Mouse (Mus musculus): ENCODE measurements around the gene Ascl5. TPM values are rescaled to one million over a fixed set of nuclear protein-coding genes. Genes with fewer than 3 reads are reported as not detected.

The Ascl5 gene
- polyA plus RNA-seq (2012; rRNA removed): not detected in 2 replicates

DNA sequence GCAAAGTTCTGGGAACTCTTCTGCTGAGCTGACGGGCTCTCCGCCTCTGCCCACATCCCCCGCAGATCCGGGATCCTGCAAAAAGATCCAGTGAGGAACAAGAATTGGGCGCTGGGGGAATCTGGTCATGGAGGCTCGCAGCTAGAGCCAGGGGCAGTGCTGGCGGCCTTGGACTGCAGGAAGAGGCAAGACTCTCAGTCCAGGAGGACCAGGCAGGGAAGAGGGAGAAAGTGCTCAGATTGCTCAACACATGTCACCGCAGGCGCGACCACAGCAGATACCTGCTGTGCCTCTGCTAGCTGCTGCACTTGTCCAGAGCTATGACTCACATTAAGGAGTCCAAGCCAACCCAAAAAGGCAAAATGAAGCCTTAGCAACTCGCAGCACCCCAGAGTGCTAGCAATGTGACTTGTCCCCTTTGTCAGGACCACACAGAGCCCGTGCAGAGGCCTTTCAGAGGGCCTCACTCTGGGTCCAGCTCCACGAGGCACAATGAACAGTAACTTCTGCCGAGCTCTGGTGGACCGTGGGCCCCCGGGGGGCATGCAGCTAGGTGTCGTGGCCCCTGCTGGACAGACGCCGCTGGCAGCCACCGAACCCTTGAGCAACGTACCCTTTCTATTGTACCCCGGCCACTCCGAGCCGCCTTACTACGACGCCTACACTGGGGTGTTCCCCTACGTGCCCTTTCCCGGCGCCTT lies at the start of gene Ascl5:
Ascl5 (plus strand) TSS at position 493 of the 701 bp plus-strand sequence.
- Histone ChIP-seq H3K4me3 (replicated peaks; ENCODE audit: extremely low read depth, low read depth, low read length) (no peak within 1 kb of the TSS), H3K4me1 (ENCODE audit: control insufficient read depth, insufficient read depth, low read length) (no peaks in the 10 kb centered on the region)
- 26% methylated on average over 29 of the region's 29 CpGs for WGBS
- DNase-seq: peak; percentile 12
- no peak for TF ChIP-seq POLR2A (IDR thresholded peaks at IDR 0.05; ENCODE audit: borderline replicate concordance, extremely low read depth, low read depth, low read length)
- no peak for TF ChIP-seq CTCF (IDR thresholded peaks at IDR 0.05; ENCODE audit: insufficient read depth, low read length)

DNA sequence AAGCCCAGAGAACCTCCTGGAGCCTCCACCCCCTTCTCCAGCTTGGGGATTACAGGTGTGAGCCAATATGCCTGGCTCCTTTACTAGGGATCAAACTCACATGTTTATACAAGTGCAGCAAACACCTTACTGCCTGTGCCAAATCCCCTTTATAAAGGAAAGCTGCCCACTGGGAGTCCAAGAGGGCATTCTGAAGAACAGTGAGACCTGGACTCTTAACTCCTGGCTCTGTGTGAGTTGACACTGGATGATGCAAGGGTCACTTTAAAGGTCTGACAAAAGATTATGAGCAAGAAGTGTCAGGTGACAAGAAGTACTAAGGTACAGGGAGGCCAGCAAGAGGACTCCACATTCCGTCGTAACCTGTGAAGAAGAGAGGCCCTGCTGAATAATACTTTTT lies 49.2 kb upstream of the Ascl5 start:
- Histone ChIP-seq H3K4me3 (replicated peaks; ENCODE audit: extremely low read depth, low read depth, low read length) (no peak overlapping the region), H3K4me1 (ENCODE audit: control insufficient read depth, insufficient read depth, low read length) (no peaks in the 10 kb centered on the region)
- TF ChIP-seq CTCF (IDR thresholded peaks at IDR 0.05; ENCODE audit: insufficient read depth, low read length) (no peak), POLR2A (IDR thresholded peaks at IDR 0.05; ENCODE audit: borderline replicate concordance, extremely low read depth, low read depth, low read length) (no peak)
- WGBS: 69% methylated on average over 2 of the region's 2 CpGs
- no peak for DNase-seq

DNA sequence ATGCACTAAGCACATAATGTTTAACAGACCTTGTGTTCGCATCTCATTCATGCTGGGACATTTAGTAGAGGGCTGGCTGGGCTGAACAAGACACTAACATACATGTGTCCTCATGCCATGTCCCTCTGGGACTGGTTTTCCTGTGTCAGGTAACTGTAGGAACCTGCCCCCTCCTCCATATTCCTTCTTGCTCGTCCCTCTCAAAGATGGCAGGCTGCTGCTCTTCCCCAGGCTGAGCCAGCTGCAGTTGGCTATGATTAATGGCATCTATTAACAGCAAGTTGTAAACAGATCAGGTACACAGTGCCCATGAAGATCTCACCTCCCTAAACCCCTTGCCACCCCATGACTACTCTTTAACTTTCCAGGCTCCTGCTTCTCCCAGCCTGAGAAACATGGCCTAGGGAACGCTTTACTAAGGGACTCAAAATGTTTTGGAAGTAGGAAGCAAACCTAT lies 44.3 kb upstream of the Ascl5 start, which contains the start of gene Igfn1:
Igfn1 (minus strand) TSS at position 51 of the 457 bp plus-strand sequence.
- WGBS: 90% methylated on average over 3 of the region's 3 CpGs
- TF ChIP-seq POLR2A (IDR thresholded peaks at IDR 0.05; ENCODE audit: borderline replicate concordance, extremely low read depth, low read depth, low read length) (no peak), CTCF (IDR thresholded peaks at IDR 0.05; ENCODE audit: insufficient read depth, low read length) (no peak)
- no peaks in the 10 kb centered on the region for H3K4me1 ChIP-seq (ENCODE audit: control insufficient read depth, insufficient read depth, low read length)
- no peak within 1 kb of the TSS for H3K4me3 ChIP-seq (replicated peaks; ENCODE audit: extremely low read depth, low read depth, low read length)
- DNase-seq: no peak

- no peaks in the 10 kb centered on the region for H3K4me1 ChIP-seq (ENCODE audit: control insufficient read depth, insufficient read depth, low read length)
- peak within 1 kb of the TSS; percentile 60 for H3K4me3 ChIP-seq (replicated peaks; ENCODE audit: extremely low read depth, low read depth, low read length)
- whole genome bisulfite sequencing: 7% methylated on average over 37 of the region's 37 CpGs
- peak; percentile 86 for DNase-seq
- TF ChIP-seq POLR2A (IDR thresholded peaks at IDR 0.05; ENCODE audit: borderline replicate concordance, extremely low read depth, low read depth, low read length) (no peak), CTCF (IDR thresholded peaks at IDR 0.05; ENCODE audit: insufficient read depth, low read length) (no peak)
These were observed 43.1 kb upstream of the Ascl5 start, which contains the start of gene Tmem9 for GRCm38 (mm10) chr1:136007211-136008158. TSS of gene Tmem9 (plus strand) at chr1:136008150.

GRCm38 (mm10) chr1:136008159-136008533 lies 42.5 kb upstream of the Ascl5 start:
- TF ChIP-seq CTCF (IDR thresholded peaks at IDR 0.05; ENCODE audit: insufficient read depth, low read length) (no peak), POLR2A (IDR thresholded peaks at IDR 0.05; ENCODE audit: borderline replicate concordance, extremely low read depth, low read depth, low read length) (no peak)
- 18% methylated on average over 8 of the region's 8 CpGs for WGBS
- H3K4me3 ChIP-seq (replicated peaks; ENCODE audit: extremely low read depth, low read depth, low read length): no peak overlapping the region
- no peak for DNase-seq
- no peaks in the 10 kb centered on the region for H3K4me1 ChIP-seq (ENCODE audit: control insufficient read depth, insufficient read depth, low read length)

DNA sequence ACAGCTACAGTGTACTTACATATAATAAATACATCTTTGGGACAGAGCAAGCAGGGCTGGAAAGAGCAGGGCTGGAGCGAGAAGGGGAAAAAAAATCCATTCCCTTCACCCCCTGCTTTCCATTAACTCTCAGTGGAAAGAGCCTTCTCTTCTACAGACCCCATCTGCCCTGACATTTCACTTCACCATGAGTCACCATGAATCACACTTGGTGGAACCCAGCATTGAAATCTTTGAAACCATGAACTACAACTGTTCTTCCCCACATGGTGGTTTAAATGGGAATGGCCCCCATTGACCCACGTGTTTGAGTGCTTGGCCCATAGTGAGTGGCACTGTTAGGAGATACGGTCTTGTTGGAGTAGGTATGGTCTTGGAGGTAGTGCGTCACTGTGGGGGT lies 40.4 kb upstream of the Ascl5 start:
- TF ChIP-seq POLR2A (IDR thresholded peaks at IDR 0.05; ENCODE audit: borderline replicate concordance, extremely low read depth, low read depth, low read length) (no peak), CTCF (IDR thresholded peaks at IDR 0.05; ENCODE audit: insufficient read depth, low read length) (no peak)
- 90% methylated on average over 4 of the region's 4 CpGs for WGBS
- no peak overlapping the region for H3K4me3 ChIP-seq (replicated peaks; ENCODE audit: extremely low read depth, low read depth, low read length)
- H3K4me1 ChIP-seq (ENCODE audit: control insufficient read depth, insufficient read depth, low read length): no peaks in the 10 kb centered on the region
- no peak for DNase-seq

DNA sequence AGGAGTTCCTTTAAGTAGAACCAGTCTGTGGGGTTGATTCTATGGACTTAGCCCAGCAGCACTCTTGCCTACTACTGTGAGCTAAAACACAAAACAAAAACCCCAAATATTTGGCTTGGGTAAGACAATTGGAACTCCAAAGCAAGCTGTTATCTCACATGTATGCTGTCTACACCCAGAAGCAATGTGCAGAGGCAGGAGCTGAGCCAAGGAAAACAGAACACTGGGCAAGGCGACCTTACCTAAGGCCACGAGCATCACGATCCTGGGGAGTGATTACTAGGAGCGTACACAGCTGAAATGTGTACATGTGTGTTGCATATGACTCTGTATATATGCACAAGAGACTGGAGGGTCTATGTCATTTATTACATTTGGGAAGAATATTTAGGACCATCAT lies 37.1 kb upstream of the Ascl5 start:
- DNase-seq: no peak
- Histone ChIP-seq H3K4me3 (replicated peaks; ENCODE audit: extremely low read depth, low read depth, low read length) (no peak overlapping the region), H3K4me1 (ENCODE audit: control insufficient read depth, insufficient read depth, low read length) (no peaks in the 10 kb centered on the region)
- whole genome bisulfite sequencing: 67% methylated on average over 4 of the region's 4 CpGs
- TF ChIP-seq CTCF (IDR thresholded peaks at IDR 0.05; ENCODE audit: insufficient read depth, low read length) (no peak), POLR2A (IDR thresholded peaks at IDR 0.05; ENCODE audit: borderline replicate concordance, extremely low read depth, low read depth, low read length) (no peak)

DNA sequence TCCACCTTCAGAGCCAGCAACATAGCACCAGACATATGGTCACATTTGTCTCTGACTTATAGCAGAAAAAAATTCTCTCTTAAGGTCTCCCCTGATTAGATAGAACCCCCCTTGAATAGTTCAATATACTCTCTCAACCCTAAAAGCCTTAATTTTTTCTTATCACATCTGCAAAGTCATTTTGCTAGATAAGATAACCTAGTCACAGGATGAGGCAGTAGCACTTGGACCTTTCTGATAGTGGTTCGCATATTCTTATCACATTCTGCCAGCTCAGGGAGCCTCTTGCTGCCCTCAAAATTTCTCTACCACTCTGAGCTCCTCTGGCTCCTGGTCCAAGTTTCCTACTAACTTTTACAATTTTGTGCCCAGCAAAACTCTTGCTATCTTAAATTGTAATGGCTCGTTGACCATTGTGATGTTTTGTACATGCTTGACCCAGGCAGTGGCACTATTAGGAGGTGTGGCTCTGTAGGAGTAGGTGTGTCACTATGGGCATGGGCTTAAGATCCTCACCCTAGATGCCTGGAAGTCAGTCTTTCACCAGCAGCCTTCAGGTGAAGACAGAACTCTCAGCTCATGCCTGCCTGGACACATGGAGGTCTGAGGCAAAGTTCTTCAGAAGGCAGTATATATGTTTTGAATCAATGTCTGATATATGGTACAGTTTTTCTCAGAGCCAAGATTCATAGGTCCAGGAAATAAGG lies 35.7 kb upstream of the Ascl5 start:
- Histone ChIP-seq H3K4me1 (ENCODE audit: control insufficient read depth, insufficient read depth, low read length) (peaks cover 2% of the 10 kb centered on the region; the same call in 1 of the 2 replicates), H3K4me3 (replicated peaks; ENCODE audit: extremely low read depth, low read depth, low read length) (no peak overlapping the region)
- no peak for DNase-seq
- TF ChIP-seq POLR2A (IDR thresholded peaks at IDR 0.05; ENCODE audit: borderline replicate concordance, extremely low read depth, low read depth, low read length) (no peak), CTCF (IDR thresholded peaks at IDR 0.05; ENCODE audit: insufficient read depth, low read length) (no peak)
- WGBS: 68% methylated on average over 2 of the region's 2 CpGs

DNA sequence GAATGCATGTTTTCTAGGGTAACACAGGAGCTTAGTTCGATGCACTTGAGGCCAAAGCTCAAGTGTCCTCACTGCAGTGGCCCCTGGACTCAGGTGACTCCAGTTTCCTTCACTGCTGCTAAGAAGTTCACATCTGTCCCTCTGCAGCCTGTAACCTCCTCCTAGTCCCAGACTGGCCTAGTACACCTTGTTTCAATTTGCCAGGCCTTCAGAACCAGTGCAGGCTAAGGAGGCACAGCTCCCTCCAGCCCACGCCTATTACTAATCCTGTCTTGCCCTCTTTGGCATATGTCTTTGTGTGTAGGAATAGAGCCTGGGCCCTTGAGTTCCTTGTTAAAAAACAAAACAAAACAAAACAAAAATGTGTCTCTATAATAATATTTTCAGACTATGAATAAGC lies 33.3 kb upstream of the Ascl5 start:
- peaks cover 2% of the 10 kb centered on the region; the same call in 1 of the 2 replicates for H3K4me1 ChIP-seq (ENCODE audit: control insufficient read depth, insufficient read depth, low read length)
- no peak overlapping the region for H3K4me3 ChIP-seq (replicated peaks; ENCODE audit: extremely low read depth, low read depth, low read length)
- no peak for DNase-seq
- TF ChIP-seq CTCF (IDR thresholded peaks at IDR 0.05; ENCODE audit: insufficient read depth, low read length): no peak
- no peak for TF ChIP-seq POLR2A (IDR thresholded peaks at IDR 0.05; ENCODE audit: borderline replicate concordance, extremely low read depth, low read depth, low read length)
- 78% methylated on average over 2 of the region's 2 CpGs for WGBS

All from lung, adult 2 months (tissue).